Comparison of ENCODE assay signal across 9 mouse cellular contexts in genomic region chr10:110600352-110600853, GRCm38 (mm10).
DNase-seq lines count a peak whose midpoint lies in the region; ATAC-seq and TF ChIP-seq lines count a peak whose summit lies in the region.
"Had no signal": no experiment of that assay in that cellular context is flagged by ENCODE, and none has a peak within 500 bp of the region (broad histone marks: within the 10 kb centered on the region; RNA-seq: fewer than 3 reads in every experiment).

No protein-coding gene starts in this region.

- DNase-seq in adrenal gland, postnatal 36 days, result peak; percentile 5 to 12
- DNase-seq in adrenal gland, adult 8-10 months, result no peak
- DNase-seq in brain, embryonic 14.5 days (ENCODE audit: low read depth), result peak; percentile 66
- peak; percentile 27 to 43 for DNase-seq in heart, postnatal 10 days
- DNase-seq in layer of hippocampus, adult 9-10 months (ENCODE audit: low spot score), result peak; percentile 15
- no peak for DNase-seq in thymus, postnatal 14 days
- no peak for DNase-seq in cerebellum, postnatal 4 days (ENCODE audit: low spot score in 2 of 2)
- DNase-seq: liver, embryonic 13.5 days had no signal

- H3K4me3 ChIP-seq in stomach, embryonic 15.5 days (replicated peaks), result no peak overlapping the region
- H3K4me3 ChIP-seq: liver, embryonic 13.5 days had no signal

- no peak overlapping the region for H3K9ac ChIP-seq in stomach, embryonic 15.5 days
- H3K9ac ChIP-seq: liver, embryonic 13.5 days had no signal

- TF ChIP-seq POLR2A in brain, embryonic 14.5 days (IDR thresholded peaks at IDR 0.05; ENCODE audit: borderline replicate concordance, extremely low read depth, insufficient read depth, insufficient read length, poor library complexity, severe bottlenecking), result no peak

- H3K36me3 ChIP-seq in stomach, embryonic 15.5 days, result no peaks in the 10 kb centered on the region
- H3K36me3 ChIP-seq: liver, embryonic 13.5 days had no signal

- ATAC-seq in stomach, embryonic 15.5 days (ENCODE audit: insufficient read depth, low FRiP score, low read depth), result peak; percentile 47; the same call in 1 of the 2 replicates

- intact Hi-C loops in heart, postnatal 10 days (cut with DNase I), result loop anchor here (5.0 kb wide), 1 partner anchor 143 kb away; the partner anchor contains the start of gene Nav3

- H3K9me3 ChIP-seq in stomach, embryonic 15.5 days, result no peaks in the 10 kb centered on the region
- H3K9me3 ChIP-seq: liver, embryonic 13.5 days had no signal

- 67% methylated on average over 11 of the region's 11 CpGs for WGBS in stomach, embryonic 15.5 days

- no peaks in the 10 kb centered on the region for H3K4me1 ChIP-seq in stomach, embryonic 15.5 days
- H3K4me1 ChIP-seq: liver, embryonic 13.5 days had no signal

- H3K27ac ChIP-seq in stomach, embryonic 15.5 days, result no peak overlapping the region
- H3K27ac ChIP-seq: liver, embryonic 13.5 days had no signal

- TF ChIP-seq CTCF in brain, embryonic 14.5 days (IDR thresholded peaks at IDR 0.05; ENCODE audit: borderline replicate concordance, extremely low read depth, insufficient read depth, insufficient read length), result no peak

- H3K27me3 ChIP-seq in stomach, embryonic 15.5 days (replicated peaks), result no peaks in the 10 kb centered on the region
- H3K27me3 ChIP-seq: liver, embryonic 13.5 days had no signal

- H3K4me2 ChIP-seq in stomach, embryonic 15.5 days, result no peak overlapping the region
- H3K4me2 ChIP-seq: liver, embryonic 13.5 days had no signal

Comparison
In these comparisons a context has a peak if more than half of its experiments do, and no peak if none do; other contexts are left out.
1. DNase-seq: peak in adrenal gland, postnatal 36 days (2 of 2), brain, embryonic 14.5 days (single experiment), heart, postnatal 10 days (2 of 2) and layer of hippocampus, adult 9-10 months (single experiment); none in adrenal gland, adult 8-10 months (single experiment), thymus, postnatal 14 days (single experiment) and cerebellum, postnatal 4 days (0 of 2).